Mouse (Mus musculus) bone marrow, adult 2 months (tissue): ENCODE data around the gene Ptprt.
"Not testable (repeated sequence)": the region's sequence is repeated elsewhere in the genome, so short reads cannot be mapped to it uniquely, and the experiment has no call there.

Source experiments
- CTCF ChIP-seq: fragments of 200-500 bp; IDR thresholded peaks from 2 replicates; pipeline ENCODE4 v1.5.1; 2011; ENCODE audit warnings: low read length, control low read depth; ENCODE audit not compliant: control insufficient read depth, insufficient read depth
- POLR2A ChIP-seq: fragments of 200-500 bp; IDR thresholded peaks from 2 replicates; pipeline ENCODE4 v1.6.1; 2011; ENCODE audit warnings: low read depth, mild to moderate bottlenecking, control low read depth, low read length, borderline replicate concordance; ENCODE audit not compliant: control insufficient read depth

- not testable (repeated sequence) for TF ChIP-seq CTCF, POLR2A
Measured at GRCm38 (mm10) chr2:161511880-161512570, 1148.9 kb downstream of the Ptprt start.
